Mouse (Mus musculus) bone marrow macrophage, adult 2 months (primary cell): ENCODE results near the gene Runx1.

Source experiments
- CTCF ChIP-seq: IDR thresholded peaks from 2 replicates; pipeline ENCODE4 v1.5.1; 2012; ENCODE audit warnings: low read depth, mild to moderate bottlenecking, low read length, moderate library complexity
- POLR2A ChIP-seq: IDR thresholded peaks from 2 replicates; pipeline ENCODE4 v1.6.1; 2012; ENCODE audit warnings: mild to moderate bottlenecking, low read depth, low read length, borderline replicate concordance

GRCm38 (mm10) chr16:92779175-92779574 is 46.8 kb downstream of the Runx1 start:
- TF ChIP-seq CTCF (no peak), POLR2A (no peak)
